Mouse (Mus musculus): ENCODE data around the gene Wdr37. TPM values are rescaled to one million over a fixed set of nuclear protein-coding genes. Genes with fewer than 3 reads are reported as not detected.
"Not testable (repeated sequence)": the region's sequence is repeated elsewhere in the genome, so short reads cannot be mapped to it uniquely, and the experiment has no call there.

Gene Wdr37
- polyA plus RNA-seq, 1 experiment from 2014 or later: 21.0 TPM

GRCm38 (mm10) chr13:8847702-8848101 is 24.0 kb downstream of the Wdr37 start:
- 51% methylated on average over 2 of the region's 2 CpGs for WGBS
- H3K9me3 ChIP-seq (ENCODE audit: low read length): no peaks in the 10 kb centered on the region
- H3K4me2 ChIP-seq (replicated peaks; ENCODE audit: low read depth, low read length): no peak overlapping the region
- H3K4me1 ChIP-seq (ENCODE audit: insufficient read depth, low read length): no peaks in the 10 kb centered on the region
- peaks cover 32% of the 10 kb centered on the region; the same call in 1 of the 2 replicates for H3K36me3 ChIP-seq (ENCODE audit: insufficient read depth, low read length)
- no peak overlapping the region for H3K4me3 ChIP-seq (ENCODE audit: low read length)
- no peak overlapping the region for H3K9ac ChIP-seq (replicated peaks; ENCODE audit: low read length)
- H3K27me3 ChIP-seq (ENCODE audit: insufficient read depth, low read length): no peaks in the 10 kb centered on the region
- no peak overlapping the region for H3K27ac ChIP-seq (ENCODE audit: low read length)
- ATAC-seq (ENCODE audit: low FRiP score, low TSS enrichment): no peak

- H3K27me3 ChIP-seq (ENCODE audit: insufficient read depth, low read length): no peaks in the 10 kb centered on the region
- H3K4me3 ChIP-seq (ENCODE audit: low read length): no peak overlapping the region
- H3K4me2 ChIP-seq (replicated peaks; ENCODE audit: low read depth, low read length): no peak overlapping the region
- no peaks in the 10 kb centered on the region for H3K4me1 ChIP-seq (ENCODE audit: insufficient read depth, low read length)
- no peak overlapping the region for H3K9ac ChIP-seq (replicated peaks; ENCODE audit: low read length)
- peaks cover 47% of the 10 kb centered on the region for H3K36me3 ChIP-seq (ENCODE audit: insufficient read depth, low read length)
- H3K9me3 ChIP-seq (ENCODE audit: low read length): no peaks in the 10 kb centered on the region
- ATAC-seq (ENCODE audit: low FRiP score, low TSS enrichment): no peak
- 89% methylated on average over 3 of the region's 3 CpGs for WGBS
- H3K27ac ChIP-seq (ENCODE audit: low read length): no peak overlapping the region
Observed at GRCm38 (mm10) chr13:8842273-8842672, 29.4 kb downstream of the Wdr37 start.

- H3K4me2 ChIP-seq (replicated peaks; ENCODE audit: low read depth, low read length); H3K9ac ChIP-seq (replicated peaks; ENCODE audit: low read length); H3K27ac ChIP-seq (ENCODE audit: low read length); H3K4me3 ChIP-seq (ENCODE audit: low read length); H3K4me1 ChIP-seq (ENCODE audit: insufficient read depth, low read length); H3K27me3 ChIP-seq (ENCODE audit: insufficient read depth, low read length); H3K9me3 ChIP-seq (ENCODE audit: low read length); ATAC-seq (ENCODE audit: low FRiP score, low TSS enrichment): not testable (repeated sequence)
- H3K36me3 ChIP-seq (ENCODE audit: insufficient read depth, low read length): peaks cover 43% of the 10 kb centered on the region
- 97% methylated on average over 7 of the region's 7 CpGs for WGBS
Observed at GRCm38 (mm10) chr13:8841846-8842245, 29.9 kb downstream of the Wdr37 start.

DNA sequence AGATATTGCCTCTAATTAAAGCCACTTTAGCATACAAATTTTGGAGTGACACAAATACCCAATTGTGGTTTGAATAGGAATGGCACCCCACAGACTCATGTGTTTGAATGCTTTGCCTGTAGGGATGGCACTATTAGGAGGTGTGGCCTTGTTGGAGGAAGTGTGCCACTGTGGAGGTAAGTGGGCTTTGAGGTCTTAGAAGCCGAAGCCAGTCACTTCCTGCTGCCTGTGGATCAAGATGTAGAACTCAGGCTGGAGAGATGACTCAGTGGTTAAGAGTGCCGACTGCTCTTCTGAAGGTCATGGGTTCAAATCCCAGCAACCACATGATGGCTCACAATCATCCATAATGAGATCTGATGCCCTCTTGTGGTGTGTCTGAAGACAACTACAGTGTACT is 30.8 kb downstream of the Wdr37 start:
- Histone ChIP-seq H3K4me3 (ENCODE audit: low read length) (no peak overlapping the region), H3K27ac (ENCODE audit: low read length) (peak overlapping the region; percentile 69; the same call in 1 of the 2 replicates), H3K9me3 (ENCODE audit: low read length) (no peaks in the 10 kb centered on the region), H3K4me1 (ENCODE audit: insufficient read depth, low read length) (no peaks in the 10 kb centered on the region), H3K9ac (replicated peaks; ENCODE audit: low read length) (no peak overlapping the region), H3K36me3 (ENCODE audit: insufficient read depth, low read length) (peaks cover 44% of the 10 kb centered on the region), H3K4me2 (replicated peaks; ENCODE audit: low read depth, low read length) (no peak overlapping the region), H3K27me3 (ENCODE audit: insufficient read depth, low read length) (no peaks in the 10 kb centered on the region)
- 83% methylated on average over 2 of the region's 2 CpGs for WGBS
- no peak for ATAC-seq (ENCODE audit: low FRiP score, low TSS enrichment)

DNA sequence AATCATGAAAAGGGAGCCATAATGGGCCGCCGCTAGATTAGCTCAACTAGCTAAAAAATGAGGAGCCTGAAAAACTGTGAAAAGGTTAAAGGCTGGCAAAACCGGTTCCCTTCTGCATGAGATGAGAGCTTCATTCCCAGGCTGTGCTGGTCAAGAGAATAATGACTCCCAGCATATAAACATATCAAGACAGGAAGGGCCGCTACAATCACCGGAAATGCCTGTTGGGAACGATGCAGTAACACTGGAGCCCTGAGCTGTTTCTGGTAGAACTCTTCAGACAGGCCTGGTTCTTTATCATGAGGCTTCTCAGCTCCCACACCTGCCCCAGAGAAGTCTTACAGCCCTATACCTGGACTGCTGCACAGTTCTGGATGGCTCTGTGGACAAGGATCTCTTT is 31.8 kb downstream of the Wdr37 start:
- 0 out of 2 replicates have a peak, but pooled peaks have one; percentile 46 for ATAC-seq (ENCODE audit: low FRiP score, low TSS enrichment)
- no peaks in the 10 kb centered on the region for H3K9me3 ChIP-seq (ENCODE audit: low read length)
- H3K36me3 ChIP-seq (ENCODE audit: insufficient read depth, low read length): peaks cover 54% of the 10 kb centered on the region
- H3K4me1 ChIP-seq (ENCODE audit: insufficient read depth, low read length): no peaks in the 10 kb centered on the region
- 81% methylated on average over 6 of the region's 6 CpGs for WGBS
- no peak overlapping the region for H3K4me2 ChIP-seq (replicated peaks; ENCODE audit: low read depth, low read length)
- no peak overlapping the region for H3K4me3 ChIP-seq (ENCODE audit: low read length)
- H3K27me3 ChIP-seq (ENCODE audit: insufficient read depth, low read length): no peaks in the 10 kb centered on the region
- H3K27ac ChIP-seq (ENCODE audit: low read length): peak overlapping the region; percentile 69
- H3K9ac ChIP-seq (replicated peaks; ENCODE audit: low read length): no peak overlapping the region

DNA sequence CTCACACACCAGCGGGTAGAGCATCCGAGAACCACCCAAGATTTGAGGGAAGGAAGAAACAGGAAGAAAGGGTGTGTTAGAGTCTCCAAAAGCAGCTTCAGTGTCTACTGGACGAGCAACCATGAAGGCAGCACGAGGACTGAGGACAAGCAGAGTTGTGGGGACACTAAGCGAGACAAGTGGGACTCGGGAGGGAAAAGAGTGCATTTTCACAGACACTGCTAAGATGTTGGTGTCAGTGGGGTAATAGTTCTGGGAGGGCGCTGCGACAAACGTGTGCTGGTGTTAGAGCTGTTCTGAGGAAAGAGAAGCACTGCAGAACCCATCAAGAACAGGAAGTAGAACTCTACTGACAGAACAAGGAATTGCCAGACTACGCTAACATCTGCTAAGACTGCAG is 32.6 kb downstream of the Wdr37 start:
- H3K4me1 ChIP-seq (ENCODE audit: insufficient read depth, low read length): no peaks in the 10 kb centered on the region
- H3K27ac ChIP-seq (ENCODE audit: low read length): peak overlapping the region; percentile 46
- no peaks in the 10 kb centered on the region for H3K9me3 ChIP-seq (ENCODE audit: low read length)
- ATAC-seq (ENCODE audit: low FRiP score, low TSS enrichment): no peak
- H3K9ac ChIP-seq (replicated peaks; ENCODE audit: low read length): no peak overlapping the region
- 89% methylated on average over 10 of the region's 10 CpGs for WGBS
- H3K27me3 ChIP-seq (ENCODE audit: insufficient read depth, low read length): no peaks in the 10 kb centered on the region
- H3K4me3 ChIP-seq (ENCODE audit: low read length): no peak overlapping the region
- no peak overlapping the region for H3K4me2 ChIP-seq (replicated peaks; ENCODE audit: low read depth, low read length)
- peaks cover 59% of the 10 kb centered on the region for H3K36me3 ChIP-seq (ENCODE audit: insufficient read depth, low read length)

DNA sequence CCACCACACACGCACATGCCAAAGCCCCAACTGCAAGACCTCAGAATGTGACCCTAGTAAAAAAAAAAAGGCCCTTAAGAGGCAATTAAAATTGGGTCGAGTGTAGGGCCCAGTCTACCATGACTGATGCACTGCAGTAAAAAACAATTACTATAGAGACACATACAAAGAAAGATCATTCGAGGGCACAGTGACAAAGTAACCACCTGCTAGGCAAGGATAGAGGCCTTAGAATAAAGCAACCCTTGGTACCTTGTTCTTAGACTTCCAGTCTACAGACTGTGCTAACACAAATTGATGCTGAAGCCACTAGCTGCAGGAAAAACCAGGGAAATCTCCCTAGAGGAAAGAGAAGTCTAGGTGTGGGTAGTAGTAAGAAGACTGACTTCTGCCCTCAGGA is 33.3 kb downstream of the Wdr37 start:
- WGBS: 32% methylated on average over 3 of the region's 3 CpGs
- peaks cover 59% of the 10 kb centered on the region for H3K36me3 ChIP-seq (ENCODE audit: insufficient read depth, low read length)
- H3K27ac ChIP-seq (ENCODE audit: low read length): no peak overlapping the region
- H3K4me1 ChIP-seq (ENCODE audit: insufficient read depth, low read length): no peaks in the 10 kb centered on the region
- no peak overlapping the region for H3K4me2 ChIP-seq (replicated peaks; ENCODE audit: low read depth, low read length)
- no peaks in the 10 kb centered on the region for H3K27me3 ChIP-seq (ENCODE audit: insufficient read depth, low read length)
- no peak overlapping the region for H3K4me3 ChIP-seq (ENCODE audit: low read length)
- no peak overlapping the region for H3K9ac ChIP-seq (replicated peaks; ENCODE audit: low read length)
- no peaks in the 10 kb centered on the region for H3K9me3 ChIP-seq (ENCODE audit: low read length)
- ATAC-seq (ENCODE audit: low FRiP score, low TSS enrichment): no peak; the same call in 1 of the 2 replicates

- H3K4me2 ChIP-seq (replicated peaks; ENCODE audit: low read depth, low read length): no peak overlapping the region
- H3K4me3 ChIP-seq (ENCODE audit: low read length): no peak overlapping the region
- no peaks in the 10 kb centered on the region for H3K4me1 ChIP-seq (ENCODE audit: insufficient read depth, low read length)
- 94% methylated on average over 5 of the region's 5 CpGs for WGBS
- ATAC-seq (ENCODE audit: low FRiP score, low TSS enrichment): no peak
- H3K27ac ChIP-seq (ENCODE audit: low read length): no peak overlapping the region
- no peaks in the 10 kb centered on the region for H3K9me3 ChIP-seq (ENCODE audit: low read length)
- H3K9ac ChIP-seq (replicated peaks; ENCODE audit: low read length): no peak overlapping the region
- no peaks in the 10 kb centered on the region for H3K27me3 ChIP-seq (ENCODE audit: insufficient read depth, low read length)
- H3K36me3 ChIP-seq (ENCODE audit: insufficient read depth, low read length): peaks cover 50% of the 10 kb centered on the region
Observed at GRCm38 (mm10) chr13:8834573-8834972, 37.1 kb downstream of the Wdr37 start.

GRCm38 (mm10) chr13:8831546-8832251 is 40.0 kb downstream of the Wdr37 start:
- Histone ChIP-seq H3K4me2 (replicated peaks; ENCODE audit: low read depth, low read length) (no peak overlapping the region), H3K9me3 (ENCODE audit: low read length) (no peaks in the 10 kb centered on the region), H3K4me3 (ENCODE audit: low read length) (no peak overlapping the region), H3K36me3 (ENCODE audit: insufficient read depth, low read length) (peaks cover 52% of the 10 kb centered on the region), H3K9ac (replicated peaks; ENCODE audit: low read length) (no peak overlapping the region), H3K27me3 (ENCODE audit: insufficient read depth, low read length) (no peaks in the 10 kb centered on the region), H3K27ac (ENCODE audit: low read length) (no peak overlapping the region), H3K4me1 (ENCODE audit: insufficient read depth, low read length) (no peaks in the 10 kb centered on the region)
- no peak for ATAC-seq (ENCODE audit: low FRiP score, low TSS enrichment)
- 86% methylated on average over 7 of the region's 7 CpGs for WGBS

DNA sequence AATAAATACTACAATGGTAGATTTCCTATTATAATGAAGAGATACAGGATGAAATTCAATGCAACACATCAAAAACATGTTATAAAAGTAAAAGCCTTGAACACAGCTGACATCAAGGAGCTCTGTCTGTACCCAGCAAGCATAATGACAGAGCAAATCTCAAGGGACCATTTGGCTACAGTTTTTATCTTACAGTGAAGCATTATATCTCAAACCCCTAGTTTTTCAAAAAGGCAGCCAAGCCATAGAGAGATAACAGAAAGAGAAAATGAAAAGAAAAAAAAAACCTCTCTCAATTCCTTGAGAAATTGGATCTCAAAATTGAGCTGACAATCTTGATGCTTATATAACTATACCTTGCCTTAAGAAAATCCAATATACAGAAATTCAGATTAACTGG is 41.0 kb downstream of the Wdr37 start:
- no peak overlapping the region for H3K4me2 ChIP-seq (replicated peaks; ENCODE audit: low read depth, low read length)
- no peak overlapping the region for H3K9ac ChIP-seq (replicated peaks; ENCODE audit: low read length)
- H3K27me3 ChIP-seq (ENCODE audit: insufficient read depth, low read length): no peaks in the 10 kb centered on the region
- no peaks in the 10 kb centered on the region for H3K9me3 ChIP-seq (ENCODE audit: low read length)
- no peak overlapping the region for H3K4me3 ChIP-seq (ENCODE audit: low read length)
- peaks cover 43% of the 10 kb centered on the region for H3K36me3 ChIP-seq (ENCODE audit: insufficient read depth, low read length)
- no peak for ATAC-seq (ENCODE audit: low FRiP score, low TSS enrichment)
- no peaks in the 10 kb centered on the region for H3K4me1 ChIP-seq (ENCODE audit: insufficient read depth, low read length)
- no peak overlapping the region for H3K27ac ChIP-seq (ENCODE audit: low read length)

Measured in kidney, embryonic 16.5 days (tissue).